ENCODE assay signal across 1 mouse cellular context in genomic region chr10:128440407-128440806, GRCm38 (mm10).
TF ChIP-seq lines count a peak whose summit lies in the region.

No protein-coding gene starts in this region.

TF ChIP-seq in MEL, 35 proteins besides CTCF, POLR2A, EP300 and RAD21:
- no peak for TF ChIP-seq USF1 (IDR thresholded peaks at IDR 0.05; ENCODE audit: low read depth, low read length)
- no peak for TF ChIP-seq MYC (IDR thresholded peaks at IDR 0.05; ENCODE audit: low read depth, low read length)
- no peak for TF ChIP-seq NRF1 (IDR thresholded peaks at IDR 0.05; ENCODE audit: insufficient read depth, low read depth, low read length, poor library complexity, severe bottlenecking)
- TF ChIP-seq ZNF384 (IDR thresholded peaks at IDR 0.05; ENCODE audit: low read depth, low read length): no peak
- peak; percentile 38 for TF ChIP-seq SMC3 (IDR thresholded peaks at IDR 0.05; ENCODE audit: low read depth, low read length)
- TF ChIP-seq POLR2AphosphoS5 (IDR thresholded peaks at IDR 0.05; ENCODE audit: borderline replicate concordance, low read depth, low read length): no peak
